Mouse (Mus musculus) lung, embryonic 16.5 days (tissue): Measurements from ENCODE around the gene Cxcr5. TPM values are rescaled to one million over a fixed set of nuclear protein-coding genes. Genes with fewer than 3 reads are reported as not detected.

Experiments
- ATAC-seq: fragments of 200-750 bp; cut with Nextera tagmentation; 2 replicates; pipeline ENCODE4 v1.8.0; 2017; ENCODE audit warnings: low read depth, mild to moderate bottlenecking, moderate library complexity
- H3K27ac ChIP-seq: fragments of 300-500 bp; sonication (generic); 2 replicates; pipeline ENCODE4 v1.5.1; 2014; ENCODE audit warnings: mild to moderate bottlenecking, control low read depth, low read length
- H3K27me3 ChIP-seq: fragments of 300-500 bp; sonication (generic); 2 replicates; pipeline ENCODE4 v1.6.1; 2014; ENCODE audit warnings: low read depth, low read length, mixed read lengths; ENCODE audit not compliant: control insufficient read depth, insufficient read depth
- H3K36me3 ChIP-seq: fragments of 300-500 bp; sonication (generic); 2 replicates; pipeline ENCODE4 v1.6.1; 2014; ENCODE audit warnings: low read length; ENCODE audit not compliant: control insufficient read depth, insufficient read depth
- H3K4me1 ChIP-seq: fragments of 300-500 bp; sonication (generic); replicated peaks from 2 replicates; pipeline ENCODE4 v1.6.1; 2014; ENCODE audit warnings: low read length, mixed read lengths; ENCODE audit not compliant: control insufficient read depth, insufficient read depth
- H3K4me2 ChIP-seq: fragments of 300-500 bp; sonication (generic); 2 replicates; pipeline ENCODE4 v1.6.1; 2014; ENCODE audit warnings: low read depth, low read length, control low read depth
- H3K4me3 ChIP-seq: fragments of 300-500 bp; sonication (generic); 2 replicates; pipeline ENCODE4 v1.5.1; 2014; ENCODE audit warnings: mild to moderate bottlenecking, low read length, control low read depth
- H3K9ac ChIP-seq: fragments of 300-500 bp; sonication (generic); 2 replicates; pipeline ENCODE4 v1.6.1; 2014; ENCODE audit warnings: low read length, control low read depth
- H3K9me3 ChIP-seq: fragments of 300-500 bp; sonication (generic); 2 replicates; pipeline ENCODE4 v1.6.1; 2016; ENCODE audit warnings: low read length; ENCODE audit not compliant: control insufficient read depth
- WGBS: fragments of 180-500 bp; shearing (Covaris S2); extraction: QIAGEN DNeasy Blood & Tissue Kit; methylation state at CpG from one replicate; pipeline ENCODE4 v1.1.7; 2014; 5-methylcytosine and 5-hydroxymethylcytosine counted together
- polyA plus RNA-seq: library from polyadenylated mRNA; unstranded; fragments of >200 nt; fragmentation: Nextera tagmentation; extraction: Ambion mirVana; gene quantifications from 2 replicates; pipeline ENCODE4 v1.2.1, GENCODE M21; 2015

Gene Cxcr5
- polyA plus RNA-seq, 1 experiment from 2014 or later = 0.08 TPM

DNA sequence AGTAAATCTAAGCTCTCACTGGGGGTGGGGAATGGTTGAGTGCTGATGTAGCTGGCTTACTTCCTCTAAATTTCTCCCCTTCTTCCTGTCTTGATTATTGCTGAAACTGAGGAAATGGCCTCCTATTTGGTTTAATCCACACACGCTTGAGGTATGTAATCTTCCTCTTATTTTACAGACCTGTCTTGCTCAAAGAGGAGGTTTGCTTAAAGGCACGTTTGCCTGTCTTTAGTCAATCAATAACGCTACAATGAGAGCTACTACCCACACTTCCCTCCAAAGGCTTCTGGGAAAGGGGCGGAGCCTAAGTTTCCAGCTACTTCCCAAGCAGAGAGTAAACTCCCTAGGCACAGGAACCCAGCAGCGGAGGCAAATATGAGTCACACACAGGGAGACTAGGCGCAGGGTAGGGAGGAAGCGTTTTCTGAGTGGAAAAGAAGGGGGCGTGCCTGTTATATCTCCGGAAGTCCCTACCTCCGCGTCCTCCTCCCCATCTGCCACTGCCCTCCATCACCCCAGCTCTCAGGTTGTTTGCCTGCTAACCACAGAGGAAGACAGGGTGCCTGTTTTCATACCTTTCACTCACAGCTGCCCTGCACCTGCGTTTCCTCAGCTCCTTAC lies 46.4 kb downstream of the Cxcr5 start:
- no peaks in the 10 kb centered on the region for H3K36me3 ChIP-seq
- ATAC-seq = peak; percentile 57
- H3K4me3 ChIP-seq = no peak overlapping the region
- H3K27me3 ChIP-seq = no peaks in the 10 kb centered on the region
- peak overlapping the region; percentile 67 for H3K27ac ChIP-seq
- peak overlapping the region; percentile 29 for H3K4me2 ChIP-seq
- WGBS = 26% methylated on average over 12 of the region's 12 CpGs
- H3K9ac ChIP-seq = no peak overlapping the region
- peaks cover 31% of the 10 kb centered on the region for H3K4me1 ChIP-seq
- no peaks in the 10 kb centered on the region for H3K9me3 ChIP-seq

DNA sequence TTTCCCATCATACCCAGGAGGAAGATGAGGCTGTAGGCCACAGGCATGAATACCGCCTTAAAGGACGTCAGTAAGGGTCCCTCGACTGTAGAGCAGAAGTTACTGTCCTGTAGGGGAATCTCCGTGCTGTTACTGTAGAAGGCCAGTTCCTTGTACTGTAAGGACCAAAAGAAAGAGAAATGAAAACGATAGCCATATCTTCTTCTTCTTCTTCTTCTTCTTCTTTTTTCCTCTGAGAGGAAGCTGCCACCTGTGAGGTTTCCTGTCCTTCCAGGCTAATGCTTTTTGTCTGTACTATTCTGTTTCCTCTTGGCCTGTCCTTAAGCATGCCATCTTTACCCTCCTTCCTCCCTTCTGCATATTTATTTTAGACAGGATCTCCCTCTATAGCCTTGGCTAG lies 47.5 kb downstream of the Cxcr5 start:
- no peaks in the 10 kb centered on the region for H3K36me3 ChIP-seq
- ATAC-seq = no peak
- no peak overlapping the region for H3K27ac ChIP-seq
- 84% methylated on average over 5 of the region's 5 CpGs for WGBS
- H3K27me3 ChIP-seq = no peaks in the 10 kb centered on the region
- H3K4me1 ChIP-seq = peaks cover 41% of the 10 kb centered on the region
- no peaks in the 10 kb centered on the region for H3K9me3 ChIP-seq
- H3K4me3 ChIP-seq = no peak overlapping the region
- no peak overlapping the region for H3K4me2 ChIP-seq
- H3K9ac ChIP-seq = no peak overlapping the region

DNA sequence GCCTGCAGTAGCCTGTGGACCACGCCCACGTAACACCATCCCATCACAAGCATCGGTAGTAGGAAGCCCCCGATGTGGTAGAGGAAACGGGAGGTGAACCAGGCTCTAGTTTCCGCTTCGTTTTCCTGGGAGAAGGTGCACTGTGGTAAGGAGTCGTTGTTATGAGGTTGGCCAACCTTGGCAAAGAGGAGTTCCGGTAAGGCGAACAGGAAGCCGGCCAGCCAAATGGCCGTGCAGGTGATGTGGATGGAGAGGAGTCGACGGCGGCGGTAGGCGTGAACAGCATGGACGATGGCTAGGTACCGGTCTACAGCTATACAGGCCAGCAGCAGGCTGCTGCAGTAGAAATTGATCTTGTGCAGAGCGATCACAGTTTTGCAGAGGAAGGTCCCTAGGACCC lies 48.1 kb downstream of the Cxcr5 start:
- H3K4me2 ChIP-seq = no peak overlapping the region
- no peak overlapping the region for H3K4me3 ChIP-seq
- H3K36me3 ChIP-seq = peaks cover 2% of the 10 kb centered on the region; the same call in 1 of the 2 replicates
- H3K9ac ChIP-seq = no peak overlapping the region
- WGBS = 70% methylated on average over 20 of the region's 20 CpGs
- H3K27me3 ChIP-seq = no peaks in the 10 kb centered on the region
- no peak overlapping the region for H3K27ac ChIP-seq
- no peak for ATAC-seq
- H3K4me1 ChIP-seq = peaks cover 47% of the 10 kb centered on the region
- no peaks in the 10 kb centered on the region for H3K9me3 ChIP-seq

GRCm38 (mm10) chr9:44513121-44513520 lies 48.6 kb downstream of the Cxcr5 start:
- WGBS = 81% methylated on average over 11 of the region's 11 CpGs
- H3K27me3 ChIP-seq = no peaks in the 10 kb centered on the region
- H3K27ac ChIP-seq = no peak overlapping the region
- ATAC-seq = no peak
- H3K4me2 ChIP-seq = no peak overlapping the region
- peaks cover 48% of the 10 kb centered on the region for H3K4me1 ChIP-seq
- peaks cover 4% of the 10 kb centered on the region; the same call in 1 of the 2 replicates for H3K36me3 ChIP-seq
- H3K9me3 ChIP-seq = no peaks in the 10 kb centered on the region
- no peak overlapping the region for H3K4me3 ChIP-seq
- H3K9ac ChIP-seq = no peak overlapping the region

DNA sequence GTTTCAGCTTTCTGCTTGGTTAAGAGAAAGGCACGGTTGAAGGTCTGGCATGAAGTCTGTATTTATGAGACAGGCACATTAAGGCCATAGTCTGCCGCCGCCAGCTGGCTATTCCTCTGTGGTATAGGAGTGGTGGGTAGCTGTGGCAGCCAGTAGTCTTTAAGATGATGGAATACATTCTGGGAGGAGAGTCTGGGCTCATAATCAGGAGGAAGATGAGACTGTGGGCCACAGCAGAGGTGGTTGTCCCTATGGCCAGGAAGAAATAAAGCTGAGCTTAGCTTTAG lies 49.0 kb downstream of the Cxcr5 start:
- 84% methylated on average over 3 of the region's 3 CpGs for WGBS
- no peaks in the 10 kb centered on the region for H3K27me3 ChIP-seq
- no peak overlapping the region for H3K4me2 ChIP-seq
- peaks cover 44% of the 10 kb centered on the region for H3K4me1 ChIP-seq
- no peak overlapping the region for H3K27ac ChIP-seq
- H3K9ac ChIP-seq = no peak overlapping the region
- no peak overlapping the region for H3K4me3 ChIP-seq
- no peaks in the 10 kb centered on the region for H3K9me3 ChIP-seq
- ATAC-seq = no peak
- peaks cover 8% of the 10 kb centered on the region for H3K36me3 ChIP-seq

GRCm38 (mm10) chr9:44511935-44512716 lies 49.6 kb downstream of the Cxcr5 start:
- Histone ChIP-seq H3K4me3 (no peak overlapping the region), H3K4me1 (peaks cover 44% of the 10 kb centered on the region), H3K36me3 (peaks cover 13% of the 10 kb centered on the region), H3K27me3 (no peaks in the 10 kb centered on the region), H3K27ac (no peak overlapping the region), H3K4me2 (no peak overlapping the region), H3K9ac (no peak overlapping the region), H3K9me3 (no peaks in the 10 kb centered on the region)
- ATAC-seq = no peak
- 64% methylated on average over 9 of the region's 9 CpGs for WGBS

DNA sequence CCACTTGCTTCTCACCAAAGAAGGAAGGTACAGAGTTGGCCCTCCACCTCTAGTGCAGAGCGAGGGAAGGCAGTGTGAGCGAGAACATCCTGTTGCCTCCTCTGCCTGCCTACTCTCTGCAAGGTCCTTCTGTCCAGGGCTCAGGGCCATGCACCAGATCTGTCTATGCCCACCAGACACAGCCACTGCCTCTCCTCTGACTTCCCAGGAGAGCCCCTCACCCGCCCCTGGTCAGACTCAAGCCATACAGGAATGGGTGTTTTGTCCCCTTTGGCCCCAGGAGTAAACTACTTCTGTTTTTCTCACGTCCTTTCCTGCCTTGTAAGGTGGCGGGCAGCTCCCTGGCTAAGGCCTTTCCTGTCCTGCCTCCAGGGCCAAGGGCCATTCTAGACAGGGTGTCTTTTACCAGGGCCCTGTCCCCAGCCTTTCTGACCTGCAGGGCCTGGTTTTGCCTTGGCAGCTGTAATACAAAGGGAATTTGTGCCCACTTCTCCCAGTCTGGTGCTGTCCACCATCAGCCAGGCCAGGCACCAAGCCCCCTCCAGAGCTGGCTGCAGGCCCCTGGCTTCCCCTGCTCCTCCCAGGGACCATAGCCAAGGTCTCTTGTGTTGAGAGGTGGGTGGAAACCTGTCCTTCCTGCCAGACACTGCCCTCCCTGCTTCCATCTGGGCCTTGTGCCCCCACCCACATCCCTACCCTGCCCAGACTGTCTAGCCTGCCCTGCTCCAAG lies 50.6 kb downstream of the Cxcr5 start:
- no peak overlapping the region for H3K4me3 ChIP-seq
- peak overlapping the region; percentile 77 for H3K27ac ChIP-seq
- no peak overlapping the region for H3K4me2 ChIP-seq
- peak; percentile 61 for ATAC-seq
- no peaks in the 10 kb centered on the region for H3K27me3 ChIP-seq
- peak overlapping the region; percentile 46 for H3K9ac ChIP-seq
- H3K36me3 ChIP-seq = peaks cover 22% of the 10 kb centered on the region
- H3K4me1 ChIP-seq = peaks cover 44% of the 10 kb centered on the region
- no peaks in the 10 kb centered on the region for H3K9me3 ChIP-seq
- 57% methylated on average over 5 of the region's 5 CpGs for WGBS

DNA sequence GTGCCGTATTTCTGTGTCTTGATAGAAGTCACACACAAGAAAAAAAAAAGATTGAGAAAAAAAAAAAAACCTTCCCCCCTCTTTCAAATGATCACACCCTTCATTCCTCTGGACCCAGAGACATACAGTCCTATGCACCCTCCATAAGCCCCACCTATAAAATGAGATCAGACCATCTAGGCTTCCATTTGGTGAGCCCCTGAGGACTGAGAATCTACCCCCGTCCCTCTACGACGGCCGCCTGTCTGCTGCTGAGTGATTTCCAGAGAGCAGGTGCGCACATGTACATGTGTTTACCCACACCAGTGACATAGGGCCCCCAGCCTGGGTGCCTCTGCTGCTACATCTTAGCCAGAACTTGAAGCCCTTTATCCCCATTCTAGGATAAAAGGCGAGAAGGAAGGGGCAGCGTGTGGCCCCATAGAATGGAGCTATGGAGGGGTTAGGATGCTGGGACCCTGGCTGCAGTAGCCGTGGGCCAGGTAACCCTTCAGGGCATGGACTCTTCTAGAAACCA lies 51.3 kb downstream of the Cxcr5 start:
- WGBS = 37% methylated on average over 9 of the region's 9 CpGs
- Histone ChIP-seq H3K9ac (no peak overlapping the region), H3K27ac (peak overlapping the region; percentile 77), H3K4me3 (no peak overlapping the region), H3K27me3 (no peaks in the 10 kb centered on the region), H3K4me1 (peaks cover 42% of the 10 kb centered on the region), H3K4me2 (peak overlapping the region; percentile 44), H3K36me3 (peaks cover 29% of the 10 kb centered on the region), H3K9me3 (no peaks in the 10 kb centered on the region)
- ATAC-seq = no peak
